Mouse (Mus musculus): ENCODE measurements around the gene Pagr1a. TPM values are rescaled to one million over a fixed set of nuclear protein-coding genes. Genes with fewer than 3 reads are reported as not detected.
A peak's percentile ranks its signal among the peaks of the same experiment; 100 is the strongest.

Pagr1a gene
- polyA plus RNA-seq, 1 experiment from 2014 or later: 12.2 TPM

GRCm38 (mm10) chr7:127018416-127019305 is 1.5 kb upstream of the Pagr1a start:
- no peak overlapping the region; the same call in 1 of the 2 replicates for H3K27ac ChIP-seq (ENCODE audit: low read depth)
- 82% methylated on average over 14 of the region's 15 CpGs for WGBS (ENCODE audit: insufficient replicate concordance)
- H3K4me3 ChIP-seq (ENCODE audit: low read depth, low read length): no peak overlapping the region
- ATAC-seq: no peak
- H3K9ac ChIP-seq (replicated peaks): no peak overlapping the region
- DNase-seq: no peak
- H3K36me3 ChIP-seq (replicated peaks; ENCODE audit: insufficient read depth, low read length): peaks cover 19% of the 10 kb centered on the region
- no peak overlapping the region for H3K4me2 ChIP-seq (ENCODE audit: low read depth, low read length)
- no peaks in the 10 kb centered on the region for H3K9me3 ChIP-seq (ENCODE audit: low read length)
- H3K27me3 ChIP-seq (ENCODE audit: insufficient read depth, low read length): no peaks in the 10 kb centered on the region
- peaks cover 57% of the 10 kb centered on the region for H3K4me1 ChIP-seq (ENCODE audit: insufficient read depth)
- TF ChIP-seq CTCF (IDR thresholded peaks at IDR 0.05; ENCODE audit: low read depth): no peak
- no peak for TF ChIP-seq EP300 (IDR thresholded peaks at IDR 0.05; ENCODE audit: low read depth)

- no peak overlapping the region for H3K9ac ChIP-seq (replicated peaks)
Measured at GRCm38 (mm10) chr7:127017950-127018345, 796 bp upstream of the Pagr1a start.

DNA sequence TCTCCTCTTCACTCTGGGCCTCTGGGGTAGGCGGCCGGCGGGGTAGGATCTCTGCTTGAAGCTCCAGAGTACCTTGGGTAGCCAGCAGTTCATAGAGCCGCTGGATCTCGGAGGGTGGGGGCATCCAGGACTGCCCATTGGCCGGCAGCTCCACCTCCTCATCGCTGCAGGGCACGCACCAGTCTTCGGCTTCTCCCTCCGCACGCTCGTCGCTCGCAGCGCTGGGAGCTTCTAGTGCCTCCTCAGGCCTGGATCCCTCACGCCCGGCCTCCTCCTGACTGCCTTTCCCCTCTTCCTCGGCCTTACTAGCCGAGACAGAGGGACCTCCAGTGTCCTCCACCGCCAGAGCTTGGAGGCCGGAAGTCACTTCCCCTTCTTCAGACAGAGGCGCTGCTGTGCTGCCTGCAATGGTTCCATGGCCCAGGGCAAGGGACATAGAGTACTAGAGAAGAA is 640 bp downstream of the Pagr1a start:
- H3K9ac ChIP-seq (replicated peaks): peak overlapping the region; percentile 72
- no peaks in the 10 kb centered on the region for H3K9me3 ChIP-seq (ENCODE audit: low read length)
- H3K4me3 ChIP-seq (ENCODE audit: low read depth, low read length): peak overlapping the region; percentile 73
- ATAC-seq (peak; percentile 42), DNase-seq (peak; percentile 69)
- under 1% methylated on average over 22 of the region's 22 CpGs for WGBS (ENCODE audit: insufficient replicate concordance)
- H3K27ac ChIP-seq (ENCODE audit: low read depth): peak overlapping the region; percentile 87
- H3K27me3 ChIP-seq (ENCODE audit: insufficient read depth, low read length): no peaks in the 10 kb centered on the region
- H3K36me3 ChIP-seq (replicated peaks; ENCODE audit: insufficient read depth, low read length): peaks cover 8% of the 10 kb centered on the region; the same call in 1 of the 2 replicates
- H3K4me2 ChIP-seq (ENCODE audit: low read depth, low read length): peak overlapping the region; percentile 83
- peaks cover 42% of the 10 kb centered on the region for H3K4me1 ChIP-seq (ENCODE audit: insufficient read depth)
- TF ChIP-seq CTCF (IDR thresholded peaks at IDR 0.05; ENCODE audit: low read depth) (no peak), EP300 (IDR thresholded peaks at IDR 0.05; ENCODE audit: low read depth) (no peak)

More at GRCm38 (mm10) chr7:127017950-127018345, 796 bp upstream of the Pagr1a start:
- ATAC-seq (no peak), DNase-seq (no peak)
- H3K36me3 ChIP-seq (replicated peaks; ENCODE audit: insufficient read depth, low read length): peaks cover 14% of the 10 kb centered on the region
- no peaks in the 10 kb centered on the region for H3K27me3 ChIP-seq (ENCODE audit: insufficient read depth, low read length)
- no peak for TF ChIP-seq CTCF (IDR thresholded peaks at IDR 0.05; ENCODE audit: low read depth)
- no peak for TF ChIP-seq EP300 (IDR thresholded peaks at IDR 0.05; ENCODE audit: low read depth)
- H3K4me3 ChIP-seq (ENCODE audit: low read depth, low read length): no peak overlapping the region
- no peak overlapping the region for H3K27ac ChIP-seq (ENCODE audit: low read depth)
- WGBS (ENCODE audit: insufficient replicate concordance): 48% methylated on average over 6 of the region's 6 CpGs
- H3K4me1 ChIP-seq (ENCODE audit: insufficient read depth): peaks cover 55% of the 10 kb centered on the region
- H3K4me2 ChIP-seq (ENCODE audit: low read depth, low read length): no peak overlapping the region
- H3K9me3 ChIP-seq (ENCODE audit: low read length): no peaks in the 10 kb centered on the region

- ATAC-seq (no peak), DNase-seq (no peak)
- H3K4me2 ChIP-seq (ENCODE audit: low read depth, low read length): peak within 1 kb of the TSS; percentile 83
- peak within 1 kb of the TSS; percentile 73 for H3K4me3 ChIP-seq (ENCODE audit: low read depth, low read length)
- H3K27me3 ChIP-seq (ENCODE audit: insufficient read depth, low read length): no peaks in the 10 kb centered on the region
- no peaks in the 10 kb centered on the region for H3K9me3 ChIP-seq (ENCODE audit: low read length)
- peak within 1 kb of the TSS; percentile 72 for H3K9ac ChIP-seq (replicated peaks)
- peak within 1 kb of the TSS; percentile 87 for H3K27ac ChIP-seq (ENCODE audit: low read depth)
- H3K4me1 ChIP-seq (ENCODE audit: insufficient read depth): peaks cover 40% of the 10 kb centered on the region
- TF ChIP-seq EP300 (IDR thresholded peaks at IDR 0.05; ENCODE audit: low read depth) (no peak), CTCF (IDR thresholded peaks at IDR 0.05; ENCODE audit: low read depth) (no peak)
- peaks cover 8% of the 10 kb centered on the region; the same call in 1 of the 2 replicates for H3K36me3 ChIP-seq (replicated peaks; ENCODE audit: insufficient read depth, low read length)
Measured at GRCm38 (mm10) chr7:127016481-127016485, 869 bp downstream of the Pagr1a start, which contains the start of gene Pagr1b. Gene Pagr1b, minus strand, starts transcription at chr7:127016484.

DNA sequence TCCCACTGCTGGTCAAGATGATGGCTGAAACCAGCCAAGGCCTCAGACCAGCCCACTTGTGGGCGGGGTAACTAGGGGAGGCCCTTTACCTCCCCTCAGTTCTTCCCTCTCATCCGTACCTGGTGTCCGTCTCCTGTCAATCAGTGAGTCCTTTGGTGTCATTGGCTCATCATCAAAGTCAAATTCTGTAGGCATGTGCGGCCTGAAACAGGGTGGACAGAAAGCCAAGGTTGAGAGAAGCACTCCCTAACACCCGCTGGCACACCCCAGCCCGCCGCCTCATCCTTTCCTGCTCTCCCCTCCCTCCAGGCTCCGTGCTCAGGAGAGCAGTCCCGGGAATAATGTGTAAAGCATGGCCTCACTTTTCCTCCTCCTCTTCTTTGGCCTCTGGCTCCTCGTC is 1.1 kb downstream of the Pagr1a start:
- Histone ChIP-seq H3K27ac (ENCODE audit: low read depth) (peak overlapping the region; percentile 87), H3K4me3 (ENCODE audit: low read depth, low read length) (peak overlapping the region; percentile 73), H3K27me3 (ENCODE audit: insufficient read depth, low read length) (no peaks in the 10 kb centered on the region), H3K36me3 (replicated peaks; ENCODE audit: insufficient read depth, low read length) (peaks cover 8% of the 10 kb centered on the region; the same call in 1 of the 2 replicates), H3K9ac (replicated peaks) (peak overlapping the region; percentile 72), H3K4me1 (ENCODE audit: insufficient read depth) (peaks cover 38% of the 10 kb centered on the region), H3K4me2 (ENCODE audit: low read depth, low read length) (peak overlapping the region; percentile 83), H3K9me3 (ENCODE audit: low read length) (no peaks in the 10 kb centered on the region)
- TF ChIP-seq CTCF (IDR thresholded peaks at IDR 0.05; ENCODE audit: low read depth) (no peak), EP300 (IDR thresholded peaks at IDR 0.05; ENCODE audit: low read depth) (no peak)
- DNase-seq (peak; percentile 70), ATAC-seq (peak; percentile 27)
- 6% methylated on average over 10 of the region's 10 CpGs for WGBS (ENCODE audit: insufficient replicate concordance)

GRCm38 (mm10) chr7:127014993-127015392 is 2.2 kb downstream of the Pagr1a start:
- 0 out of 2 replicates have a peak overlapping the region, but pooled peaks have one; percentile 3 for H3K27ac ChIP-seq (ENCODE audit: low read depth)
- WGBS (ENCODE audit: insufficient replicate concordance): 91% methylated on average over 12 of the region's 12 CpGs

More at GRCm38 (mm10) chr7:127014993-127015392, 2.2 kb downstream of the Pagr1a start:
- no peak for ATAC-seq
- no peak overlapping the region for H3K4me3 ChIP-seq (ENCODE audit: low read depth, low read length)
- H3K4me1 ChIP-seq (ENCODE audit: insufficient read depth): peaks cover 35% of the 10 kb centered on the region
- TF ChIP-seq EP300 (IDR thresholded peaks at IDR 0.05; ENCODE audit: low read depth) (no peak), CTCF (IDR thresholded peaks at IDR 0.05; ENCODE audit: low read depth) (no peak)
- H3K36me3 ChIP-seq (replicated peaks; ENCODE audit: insufficient read depth, low read length): peaks cover 8% of the 10 kb centered on the region; the same call in 1 of the 2 replicates
- no peaks in the 10 kb centered on the region for H3K9me3 ChIP-seq (ENCODE audit: low read length)
- H3K27me3 ChIP-seq (ENCODE audit: insufficient read depth, low read length): no peaks in the 10 kb centered on the region
- no peak for DNase-seq
- H3K4me2 ChIP-seq (ENCODE audit: low read depth, low read length): peak overlapping the region; percentile 84; the same call in 1 of the 2 replicates
- no peak overlapping the region; the same call in 1 of the 2 replicates for H3K9ac ChIP-seq (replicated peaks)
